Mouse (Mus musculus) midbrain, embryonic 16.5 days (tissue): ENCODE measurements around the gene Polr3c. TPM values are rescaled to one million over a fixed set of nuclear protein-coding genes. Genes with fewer than 3 reads are reported as not detected.
"Not testable (repeated sequence)": the region's sequence is repeated elsewhere in the genome, so short reads cannot be mapped to it uniquely, and the experiment has no call there.

Source experiments
- ATAC-seq: fragments of 200-750 bp; cut with Nextera tagmentation; 2 replicates; pipeline ENCODE4 v1.8.0; 2017; ENCODE audit warnings: moderate TSS enrichment
- H3K27ac ChIP-seq: fragments of 300-500 bp; sonication (generic); 2 replicates; pipeline ENCODE4 v1.5.1; 2014; ENCODE audit warnings: mild to moderate bottlenecking, low read length, mixed read lengths
- H3K27me3 ChIP-seq: fragments of 300-500 bp; sonication (generic); 2 replicates; pipeline ENCODE4 v1.6.1; 2014; ENCODE audit warnings: low read depth, low read length, mixed read lengths; ENCODE audit not compliant: control insufficient read depth, insufficient read depth
- H3K36me3 ChIP-seq: fragments of 300-500 bp; sonication (generic); 2 replicates; pipeline ENCODE4 v1.6.1; 2014; ENCODE audit warnings: mild to moderate bottlenecking, low read length, moderate library complexity, mixed read lengths; ENCODE audit not compliant: control insufficient read depth, insufficient read depth
- H3K4me1 ChIP-seq: fragments of 300-500 bp; sonication (generic); 2 replicates; pipeline ENCODE4 v1.6.1; 2014; ENCODE audit warnings: mild to moderate bottlenecking, low read length, mixed read lengths; ENCODE audit not compliant: control insufficient read depth, insufficient read depth
- H3K4me2 ChIP-seq: fragments of 300-500 bp; sonication (generic); 2 replicates; pipeline ENCODE4 v1.6.1; 2014; ENCODE audit warnings: mild to moderate bottlenecking, low read length, mixed read lengths
- H3K4me3 ChIP-seq: fragments of 300-500 bp; sonication (generic); 2 replicates; pipeline ENCODE4 v1.5.1; 2014; ENCODE audit warnings: low read depth, mild to moderate bottlenecking, low read length, moderate library complexity, mixed read lengths
- H3K9ac ChIP-seq: fragments of 300-500 bp; sonication (generic); 2 replicates; pipeline ENCODE4 v1.6.1; 2014; ENCODE audit warnings: low read depth, low read length, mixed read lengths
- H3K9me3 ChIP-seq: fragments of 300-500 bp; sonication (generic); replicated peaks from 2 replicates; pipeline ENCODE4 v1.6.1; 2014; ENCODE audit warnings: mild to moderate bottlenecking, low read length, mixed read lengths; ENCODE audit not compliant: control insufficient read depth, poor library complexity, severe bottlenecking
- WGBS: fragments of 180-500 bp; shearing (Covaris S2); extraction: QIAGEN DNeasy Blood & Tissue Kit; methylation state at CpG from one replicate; pipeline ENCODE4 v1.1.7; 2014; 5-methylcytosine and 5-hydroxymethylcytosine counted together
- polyA plus RNA-seq: library from polyadenylated mRNA; unstranded; fragments of >200 nt; fragmentation: Nextera tagmentation; extraction: Ambion mirVana; gene quantifications from 2 replicates; pipeline ENCODE4 v1.2.1, GENCODE M21; 2015

Gene Polr3c
- polyA plus RNA-seq, 1 experiment from 2014 or later = 33.3 TPM

DNA sequence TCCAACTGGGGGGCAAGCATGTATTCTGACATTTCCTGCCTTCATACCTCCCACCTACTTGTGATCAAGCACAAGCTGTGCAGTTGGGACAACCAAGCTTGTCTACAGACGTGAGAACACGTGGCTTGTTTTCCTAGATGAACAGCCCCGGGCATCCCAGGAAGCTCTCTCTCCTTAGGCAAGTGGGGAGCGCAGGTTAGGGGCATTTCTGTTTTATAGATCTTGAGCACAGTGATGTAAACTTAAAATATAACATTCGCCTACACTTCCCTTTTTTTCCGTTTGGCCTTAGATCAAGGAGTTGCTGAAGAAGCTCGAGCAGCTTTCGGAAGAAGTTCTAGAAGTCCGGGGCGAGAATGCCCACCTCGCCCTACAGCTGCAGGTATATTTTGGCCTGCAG is 38.6 kb downstream of the Polr3c start:
- H3K4me1 ChIP-seq = no peaks in the 10 kb centered on the region
- no peak overlapping the region for H3K4me3 ChIP-seq
- no peak for ATAC-seq
- no peaks in the 10 kb centered on the region for H3K9me3 ChIP-seq
- no peaks in the 10 kb centered on the region for H3K27me3 ChIP-seq
- H3K9ac ChIP-seq = no peak overlapping the region
- no peak overlapping the region for H3K4me2 ChIP-seq
- H3K27ac ChIP-seq = no peak overlapping the region
- no peaks in the 10 kb centered on the region for H3K36me3 ChIP-seq
- 86% methylated on average over 11 of the region's 11 CpGs for WGBS

DNA sequence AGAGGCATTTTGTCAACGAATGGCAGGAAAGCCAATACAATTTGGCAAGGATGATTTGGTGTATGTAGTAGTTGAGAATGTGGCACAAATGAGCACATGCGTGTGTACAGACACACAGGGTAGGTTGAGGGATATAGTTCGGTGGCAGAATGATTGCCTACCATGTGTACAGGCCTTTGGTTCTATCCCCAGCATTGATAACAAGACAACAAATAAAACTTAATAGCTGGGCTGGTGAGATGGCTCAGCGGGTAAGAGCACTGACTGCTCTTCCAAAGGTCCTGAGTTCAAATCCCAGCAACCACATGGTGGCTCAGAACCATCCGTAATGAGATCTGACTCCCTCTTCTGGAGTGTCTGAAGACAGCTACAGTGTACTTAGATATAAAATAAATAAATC is 41.4 kb downstream of the Polr3c start:
- ATAC-seq, H3K9ac ChIP-seq, H3K4me1 ChIP-seq, H3K9me3 ChIP-seq, H3K4me2 ChIP-seq, H3K27me3 ChIP-seq, H3K36me3 ChIP-seq, H3K27ac ChIP-seq, H3K4me3 ChIP-seq: not testable (repeated sequence)
- 96% methylated on average over 5 of the region's 5 CpGs for WGBS

DNA sequence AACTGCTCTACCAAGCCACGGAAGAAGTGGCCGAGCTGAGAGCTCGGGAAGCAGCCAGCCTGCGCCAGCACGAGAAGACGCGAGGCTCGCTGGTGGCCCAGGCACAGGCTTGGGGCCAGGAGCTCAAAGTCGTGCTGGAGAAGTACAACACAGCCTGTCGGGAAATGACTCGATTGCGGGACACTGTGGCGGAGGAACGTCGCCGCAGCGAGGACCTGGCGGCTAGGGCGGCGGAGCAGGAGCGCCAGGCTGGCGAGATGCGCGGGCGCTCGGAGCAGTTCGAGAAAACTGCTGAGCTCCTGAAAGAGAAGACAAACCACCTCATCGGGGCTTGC is 42.6 kb downstream of the Polr3c start:
- WGBS = 43% methylated on average over 28 of the region's 28 CpGs
- peak overlapping the region; percentile 47 for H3K4me2 ChIP-seq
- H3K4me1 ChIP-seq = 0 out of 2 replicates have a peak, but pooled peaks cover 4% of the 10 kb centered on the region
- H3K9me3 ChIP-seq = no peaks in the 10 kb centered on the region
- ATAC-seq = no peak
- no peak overlapping the region for H3K9ac ChIP-seq
- no peak overlapping the region for H3K27ac ChIP-seq
- H3K4me3 ChIP-seq = peak overlapping the region; percentile 23; the same call in 1 of the 2 replicates
- H3K36me3 ChIP-seq = no peaks in the 10 kb centered on the region
- no peaks in the 10 kb centered on the region for H3K27me3 ChIP-seq

DNA sequence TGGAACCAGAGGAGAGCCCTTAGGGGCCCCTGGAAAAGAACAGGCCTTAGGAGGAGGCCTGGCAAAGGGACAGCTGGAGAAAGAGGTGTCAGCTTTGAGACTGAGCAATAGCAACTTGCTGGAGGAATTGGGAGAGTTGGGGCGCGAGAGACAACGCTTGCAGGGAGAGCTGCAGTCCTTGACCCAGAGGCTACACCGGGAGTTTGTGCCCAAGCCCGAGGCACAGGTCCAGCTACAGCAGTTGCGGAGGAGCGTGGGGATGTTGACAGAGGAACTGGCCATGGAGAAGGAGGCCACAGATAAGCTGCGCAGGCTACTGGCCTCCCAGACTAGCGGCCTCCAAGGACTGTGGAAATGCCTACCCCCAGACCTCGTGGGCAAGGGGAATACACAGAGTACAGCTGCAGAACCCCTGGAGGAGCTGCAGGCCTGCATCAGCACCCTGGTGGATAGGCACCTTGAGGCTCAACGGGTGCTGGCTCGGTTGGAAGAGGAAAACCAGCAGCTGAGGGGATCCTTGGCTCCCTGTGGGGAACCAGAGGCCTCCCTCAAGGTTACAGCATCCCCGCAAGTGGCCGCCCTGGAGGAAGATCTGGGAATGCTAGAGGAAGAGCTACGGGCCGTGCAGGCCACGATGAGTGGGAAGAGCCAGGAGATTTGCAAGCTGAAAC is 43.1 kb downstream of the Polr3c start:
- H3K27me3 ChIP-seq = no peaks in the 10 kb centered on the region
- H3K36me3 ChIP-seq = no peaks in the 10 kb centered on the region
- H3K9me3 ChIP-seq = no peaks in the 10 kb centered on the region
- peak overlapping the region; percentile 47 for H3K4me2 ChIP-seq
- H3K4me1 ChIP-seq = 0 out of 2 replicates have a peak, but pooled peaks cover 6% of the 10 kb centered on the region
- 58% methylated on average over 17 of the region's 17 CpGs for WGBS
- H3K9ac ChIP-seq = no peak overlapping the region
- H3K27ac ChIP-seq = no peak overlapping the region
- H3K4me3 ChIP-seq = peak overlapping the region; percentile 23; the same call in 1 of the 2 replicates
- no peak for ATAC-seq

DNA sequence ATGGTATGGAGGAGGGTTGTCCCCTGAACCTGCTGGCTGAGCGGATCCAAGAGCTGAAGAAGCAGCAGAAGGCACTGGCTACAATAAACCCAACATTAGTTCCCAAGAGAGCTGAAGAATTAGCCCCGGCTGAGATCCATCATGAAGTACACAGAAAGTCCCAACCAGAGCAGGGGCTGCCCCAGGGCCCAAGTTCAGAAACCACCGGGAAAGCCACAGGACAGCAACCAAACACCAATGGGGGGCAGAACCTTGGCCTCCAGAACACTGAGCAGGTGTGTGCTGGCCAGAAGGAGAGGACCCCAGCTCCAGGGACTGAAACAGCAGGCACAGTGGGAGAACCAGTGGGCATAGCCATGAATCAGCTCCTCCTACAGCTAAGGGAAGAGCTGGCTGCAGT is 43.9 kb downstream of the Polr3c start:
- 85% methylated on average over 3 of the region's 3 CpGs for WGBS
- Histone ChIP-seq H3K27ac (no peak overlapping the region), H3K27me3 (no peaks in the 10 kb centered on the region), H3K36me3 (no peaks in the 10 kb centered on the region), H3K4me1 (0 out of 2 replicates have a peak, but pooled peaks cover 6% of the 10 kb centered on the region), H3K4me3 (no peak overlapping the region), H3K9me3 (no peaks in the 10 kb centered on the region), H3K9ac (no peak overlapping the region), H3K4me2 (no peak overlapping the region)
- no peak for ATAC-seq

DNA sequence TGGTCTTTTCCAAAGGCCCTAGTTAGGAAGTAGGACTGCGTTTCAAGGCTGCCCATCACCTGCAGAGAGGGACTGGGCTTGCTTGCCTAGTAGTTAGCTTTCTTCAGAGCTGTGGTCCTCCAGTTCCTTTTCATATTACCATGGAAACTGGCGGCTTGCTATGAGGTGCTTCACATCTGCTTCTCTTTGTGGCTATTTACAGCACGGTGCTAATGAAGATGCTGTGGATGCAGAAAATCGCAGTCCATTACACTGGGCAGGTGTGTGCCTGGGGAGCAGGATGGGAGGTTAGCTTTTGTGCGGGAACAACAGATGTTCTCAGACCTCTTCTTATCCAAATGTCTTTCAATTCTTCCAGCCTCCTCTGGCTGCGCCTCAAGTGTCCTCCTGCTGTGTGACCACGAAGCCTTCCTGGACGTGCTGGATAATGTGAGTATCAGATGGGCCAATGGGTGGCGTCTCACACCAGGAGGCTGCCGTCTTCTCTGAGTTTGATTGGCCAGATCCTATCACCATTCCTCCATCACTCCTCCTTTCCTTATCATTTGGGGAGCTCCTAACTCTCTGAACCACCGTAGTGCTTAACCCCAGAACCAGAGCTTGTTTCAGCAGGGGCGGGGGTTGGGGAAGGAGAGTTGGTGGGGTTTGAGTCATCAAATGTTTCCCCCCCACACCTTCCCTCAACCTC is 47.0 kb downstream of the Polr3c start:
- WGBS = 17% methylated on average over 12 of the region's 12 CpGs
- H3K4me3 ChIP-seq = no peak overlapping the region
- no peaks in the 10 kb centered on the region for H3K36me3 ChIP-seq
- H3K4me1 ChIP-seq = 0 out of 2 replicates have a peak, but pooled peaks cover 6% of the 10 kb centered on the region
- no peak overlapping the region for H3K27ac ChIP-seq
- peak; percentile 83 for ATAC-seq
- H3K27me3 ChIP-seq = no peaks in the 10 kb centered on the region
- H3K4me2 ChIP-seq = peak overlapping the region; percentile 2; the same call in 1 of the 2 replicates
- no peak overlapping the region for H3K9ac ChIP-seq
- no peaks in the 10 kb centered on the region for H3K9me3 ChIP-seq

DNA sequence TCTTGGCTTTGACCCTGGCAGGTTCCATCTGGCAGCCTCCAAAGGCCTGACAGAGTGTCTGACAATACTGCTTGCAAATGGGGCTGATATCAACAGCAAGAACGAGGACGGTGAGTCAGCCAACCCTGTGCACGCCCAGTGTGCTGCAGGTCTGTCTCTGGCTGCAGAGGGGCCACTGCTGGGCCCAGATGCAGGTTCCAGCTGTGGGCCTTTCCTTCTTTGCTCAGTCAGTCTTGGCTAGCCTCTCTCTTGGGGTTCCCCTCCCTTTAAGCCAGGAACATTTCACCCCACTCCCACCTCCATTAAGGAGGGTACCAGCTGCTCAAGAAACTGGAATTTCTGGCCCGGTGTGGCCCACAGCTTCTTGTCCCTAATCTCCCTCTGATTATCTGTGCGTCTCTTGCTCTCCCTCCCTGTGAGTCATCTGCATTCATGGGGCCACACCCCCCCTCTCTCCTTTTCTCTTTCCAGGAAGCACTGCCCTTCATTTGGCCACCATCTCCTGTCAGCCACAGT is 48.2 kb downstream of the Polr3c start:
- no peak overlapping the region for H3K4me3 ChIP-seq
- WGBS = 19% methylated on average over 5 of the region's 5 CpGs

DNA sequence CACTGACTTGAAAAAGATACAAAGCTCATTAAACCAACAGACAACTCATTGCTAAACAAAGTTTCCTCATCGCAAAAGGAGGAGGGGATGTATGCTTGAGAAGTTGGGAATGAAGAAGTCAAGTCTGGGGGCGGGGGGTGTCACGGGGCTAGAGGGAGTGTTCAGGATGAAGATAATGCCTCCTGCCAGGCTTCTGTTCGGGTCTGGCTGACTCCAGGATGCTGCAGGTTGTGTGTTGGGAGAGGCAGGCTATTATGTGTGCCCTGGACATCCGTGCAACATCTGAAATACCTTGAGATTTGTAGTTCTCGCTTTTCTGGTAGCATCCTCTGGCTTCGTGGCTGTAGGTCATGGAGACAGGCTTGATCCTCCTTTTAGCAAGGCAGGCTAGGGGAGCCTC is 49.0 kb downstream of the Polr3c start:
- no peak for ATAC-seq
- no peak overlapping the region for H3K4me2 ChIP-seq
- H3K27me3 ChIP-seq = no peaks in the 10 kb centered on the region
- no peak overlapping the region for H3K4me3 ChIP-seq
- no peak overlapping the region for H3K9ac ChIP-seq
- no peaks in the 10 kb centered on the region for H3K9me3 ChIP-seq
- no peak overlapping the region for H3K27ac ChIP-seq
- H3K36me3 ChIP-seq = no peaks in the 10 kb centered on the region
- 0 out of 2 replicates have a peak, but pooled peaks cover 6% of the 10 kb centered on the region for H3K4me1 ChIP-seq
- WGBS = 53% methylated on average over 7 of the region's 7 CpGs

More for the DNA sequence above, 48.2 kb downstream of the Polr3c start:
- no peaks in the 10 kb centered on the region for H3K36me3 ChIP-seq
- H3K27ac ChIP-seq = no peak overlapping the region
- no peaks in the 10 kb centered on the region for H3K9me3 ChIP-seq
- H3K9ac ChIP-seq = 0 out of 2 replicates have a peak overlapping the region, but pooled peaks have one; percentile 25
- no peak overlapping the region for H3K4me2 ChIP-seq
- H3K27me3 ChIP-seq = no peaks in the 10 kb centered on the region
- 0 out of 2 replicates have a peak, but pooled peaks cover 6% of the 10 kb centered on the region for H3K4me1 ChIP-seq
- no peak for ATAC-seq

DNA sequence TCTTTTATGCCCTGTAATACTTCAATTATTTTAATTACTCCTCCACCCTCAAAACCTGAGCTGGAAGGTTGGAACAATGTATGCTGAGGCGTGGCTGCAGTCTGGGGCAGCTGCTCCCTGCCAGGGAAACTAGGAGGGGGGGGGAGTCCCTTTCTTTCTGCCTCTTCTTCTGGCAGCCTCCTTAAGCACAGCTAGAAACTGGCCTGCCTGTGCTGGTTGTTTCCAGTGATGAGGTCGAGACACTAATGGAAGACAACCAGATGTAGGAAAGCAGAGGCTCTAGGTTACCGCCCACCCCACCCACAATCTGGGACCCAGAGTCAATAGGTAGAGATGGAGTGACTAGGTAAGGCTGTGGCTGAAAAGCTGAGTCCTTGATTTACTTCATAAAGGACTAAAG is 51.7 kb downstream of the Polr3c start:
- no peak overlapping the region for H3K27ac ChIP-seq
- 30% methylated on average over 3 of the region's 3 CpGs for WGBS
- no peak for ATAC-seq

More for the DNA sequence above, 51.7 kb downstream of the Polr3c start:
- Histone ChIP-seq H3K4me1 (peaks cover 6% of the 10 kb centered on the region; the same call in 1 of the 2 replicates), H3K36me3 (no peaks in the 10 kb centered on the region), H3K9me3 (no peaks in the 10 kb centered on the region), H3K4me2 (no peak overlapping the region), H3K9ac (no peak overlapping the region), H3K27me3 (peaks cover 10% of the 10 kb centered on the region), H3K4me3 (no peak overlapping the region)
